Mouse (Mus musculus) kidney, postnatal 14 days (tissue): Measurements from ENCODE around the gene Gna14.
A peak's percentile ranks its signal among the peaks of the same experiment; 100 is the strongest.

Experiments used
- DNase-seq: peaks from one replicate; pipeline ENCODE4 v3.0.0; 2022; ENCODE audit warnings: mixed read lengths

The Gna14 gene

DNA sequence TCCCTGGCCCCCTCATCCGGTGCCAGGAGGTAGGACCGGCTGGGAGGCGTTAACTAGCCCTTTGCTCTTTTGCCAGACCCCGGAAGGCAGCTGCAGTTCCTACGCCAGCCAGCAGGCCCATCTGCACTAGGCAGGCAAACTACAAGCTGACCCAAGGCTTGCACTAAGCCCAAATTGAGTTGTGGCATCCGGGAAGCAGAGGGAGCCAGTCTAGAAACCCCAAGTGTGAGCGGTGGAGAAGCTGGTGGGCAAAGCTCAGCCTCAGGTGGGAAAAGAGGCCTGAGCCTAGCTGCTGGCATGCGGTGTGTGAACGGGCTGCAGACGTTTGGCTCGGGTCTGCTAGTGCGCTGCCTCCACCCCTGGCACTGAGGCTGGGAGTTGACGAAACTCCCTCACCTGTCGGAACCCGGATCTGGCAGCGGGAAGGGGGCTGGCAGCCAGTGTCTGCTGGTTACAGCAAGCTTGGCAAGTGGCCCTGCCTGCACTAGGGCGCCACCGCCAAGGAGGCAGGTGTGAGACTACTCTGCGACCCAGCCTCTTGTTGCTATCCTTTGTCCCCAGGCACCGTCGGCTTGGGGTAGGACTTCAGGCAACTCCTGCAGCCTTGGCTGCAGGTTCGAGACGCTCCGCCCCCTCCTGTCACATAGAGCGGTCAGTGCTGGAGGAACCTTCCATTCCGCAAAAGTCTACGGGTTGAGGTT, at the start of gene Gna14:
Gene Gna14 (plus strand): TSS at position 232 of the 701 bp plus-strand sequence.
- peak; percentile 82 for DNase-seq

DNA sequence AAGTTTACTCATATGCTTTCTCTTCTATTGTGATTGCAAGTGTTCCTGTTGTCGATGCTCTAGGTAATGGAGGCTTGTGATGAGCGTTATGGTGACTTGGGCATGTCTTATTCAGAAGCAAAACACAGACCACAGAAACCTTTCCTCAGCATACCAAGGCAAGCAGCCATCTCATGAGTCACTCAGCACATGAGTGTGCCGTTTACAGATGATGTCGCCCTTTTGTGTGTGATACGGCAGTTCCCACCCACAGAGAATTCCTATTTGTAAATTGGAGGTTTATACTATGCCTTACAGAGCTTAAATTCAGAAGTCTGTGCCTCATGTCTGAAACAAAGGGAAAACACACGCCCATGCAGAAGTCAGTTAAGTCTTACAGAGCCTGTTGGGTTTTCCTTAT, 49.0 kb upstream of the Gna14 start:
- DNase-seq, result no peak

DNA sequence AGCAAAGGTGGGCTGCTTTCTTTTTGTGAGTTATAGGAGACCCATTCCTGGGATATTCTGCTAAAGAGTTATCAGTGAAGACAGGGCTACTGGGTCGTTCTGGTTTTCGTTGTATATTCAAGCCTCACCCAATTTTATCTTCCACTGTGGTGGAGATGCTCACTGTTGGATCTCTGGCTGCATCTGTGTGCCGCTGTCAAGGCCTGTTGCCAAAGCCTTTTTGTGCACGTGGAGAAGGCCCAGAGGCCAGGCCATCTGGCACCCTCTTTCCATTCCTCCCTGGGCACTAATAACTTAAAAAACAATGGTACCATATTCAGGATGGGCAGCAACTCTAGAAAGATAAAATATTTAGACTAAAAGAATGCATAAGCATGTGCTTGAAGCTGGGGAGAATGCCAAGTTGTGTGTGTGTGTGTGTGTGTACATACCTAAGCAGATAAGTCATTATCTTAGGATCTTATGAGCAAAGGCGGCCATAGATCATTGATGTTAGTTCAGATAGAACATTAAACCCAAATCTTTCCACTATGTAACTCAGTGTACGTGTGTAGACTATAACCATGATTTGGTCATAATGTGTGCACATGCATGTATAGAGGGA, 45.3 kb upstream of the Gna14 start:
- no peak for DNase-seq

DNA sequence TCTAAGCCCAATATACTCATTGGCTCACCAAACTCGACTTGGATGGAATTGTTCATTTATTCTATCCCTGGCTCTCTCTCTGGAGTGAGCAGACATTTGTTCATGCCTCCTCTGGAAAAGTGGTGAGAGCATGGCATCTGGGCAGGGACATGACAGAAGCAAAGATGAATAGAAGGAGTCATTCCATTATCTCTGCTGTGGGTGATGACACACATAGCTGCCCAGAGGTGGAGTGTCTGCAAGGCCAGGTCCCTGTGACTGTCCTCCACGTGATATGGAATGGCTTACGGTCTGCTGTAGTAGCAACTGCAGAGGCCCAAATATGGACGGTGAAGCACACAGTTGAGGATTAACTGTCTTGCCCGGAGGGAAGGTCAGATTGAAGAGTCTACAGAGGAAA, 41.2 kb upstream of the Gna14 start:
- no peak for DNase-seq

DNA sequence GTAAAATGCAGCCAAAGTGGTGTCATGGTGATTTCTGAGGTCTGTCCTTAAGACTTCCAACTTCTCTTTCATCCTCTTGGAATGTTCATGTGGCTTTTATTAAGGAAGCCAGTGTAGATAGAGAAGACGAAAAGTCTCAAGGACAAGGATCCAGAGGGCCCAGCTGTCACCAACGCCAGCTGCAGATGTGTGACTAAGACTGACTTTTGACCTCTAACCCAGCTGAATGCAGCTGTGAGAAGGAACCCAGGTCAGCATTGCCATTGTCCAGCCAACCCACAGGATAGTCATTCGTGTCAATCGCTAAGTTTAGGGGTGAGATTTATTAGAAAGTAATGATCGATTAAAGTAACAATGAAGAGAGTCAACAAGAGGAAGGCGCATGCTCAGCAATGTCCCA, 32.5 kb upstream of the Gna14 start:
- peak; percentile 28 for DNase-seq

DNA sequence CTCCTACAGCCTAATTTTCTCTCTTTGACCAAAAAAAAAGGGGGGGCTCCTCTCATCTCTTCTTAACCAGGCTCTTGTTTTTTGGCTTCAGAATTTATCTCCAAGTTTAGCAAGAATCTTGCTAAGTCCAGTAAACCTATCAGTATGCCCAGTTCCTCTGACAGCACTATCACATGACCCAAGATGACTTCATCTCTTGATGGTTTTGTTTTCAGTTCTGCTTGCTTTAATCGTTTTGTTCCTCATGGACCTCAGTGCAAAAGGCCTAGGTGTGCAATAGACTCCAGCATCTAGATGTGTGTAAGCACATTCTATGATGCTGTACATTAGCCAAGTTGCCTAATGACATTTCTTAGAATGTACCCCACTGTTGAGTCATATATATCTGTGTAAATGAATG, 27.8 kb upstream of the Gna14 start:
- DNase-seq, result no peak

DNA sequence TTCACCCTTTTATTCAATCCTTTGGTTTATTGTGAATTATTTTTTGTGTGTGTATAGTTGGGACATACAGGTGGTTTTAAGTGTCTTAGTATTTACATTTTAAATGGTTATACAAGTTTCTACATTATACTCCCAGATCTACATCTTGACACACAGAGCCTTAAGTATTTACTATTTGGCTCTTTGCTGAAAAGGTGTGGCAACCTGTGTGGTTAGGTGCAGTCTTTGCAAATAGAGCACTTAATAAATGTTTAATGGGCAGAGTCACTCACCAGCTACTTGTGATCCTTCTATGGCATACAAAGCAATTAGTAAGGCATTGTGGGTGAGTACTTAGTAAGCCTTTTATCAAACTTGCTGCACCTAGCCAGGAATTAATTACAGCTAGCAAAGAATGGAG, 24.3 kb upstream of the Gna14 start:
- no peak for DNase-seq

DNA sequence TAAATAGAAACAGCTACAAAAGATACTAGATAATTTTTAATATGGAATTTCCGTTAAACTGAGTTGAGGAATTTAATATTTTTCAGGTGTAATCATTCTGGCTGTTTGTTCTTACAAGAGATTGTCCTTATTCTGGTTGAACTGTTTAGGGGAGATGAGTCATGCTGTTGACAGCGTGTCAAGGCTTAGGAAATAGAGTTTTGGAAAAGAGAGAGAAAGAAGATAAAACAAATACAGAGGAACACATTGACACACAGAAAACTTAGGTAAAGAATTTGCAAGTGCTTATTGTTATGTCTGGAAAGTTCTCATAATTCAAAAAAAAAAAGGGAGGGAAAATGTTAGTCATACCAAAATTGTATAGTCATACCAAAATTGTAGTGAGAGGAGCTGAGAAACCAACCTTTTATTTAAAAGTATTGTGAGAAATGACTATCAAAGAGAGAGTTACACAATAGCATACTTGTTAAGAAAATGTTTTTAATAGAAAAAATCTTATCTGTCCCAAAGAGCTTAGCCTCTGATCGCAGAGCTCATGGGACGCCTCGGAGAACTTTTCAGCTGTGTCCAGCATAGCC, 17.4 kb upstream of the Gna14 start:
- DNase-seq, result no peak

DNA sequence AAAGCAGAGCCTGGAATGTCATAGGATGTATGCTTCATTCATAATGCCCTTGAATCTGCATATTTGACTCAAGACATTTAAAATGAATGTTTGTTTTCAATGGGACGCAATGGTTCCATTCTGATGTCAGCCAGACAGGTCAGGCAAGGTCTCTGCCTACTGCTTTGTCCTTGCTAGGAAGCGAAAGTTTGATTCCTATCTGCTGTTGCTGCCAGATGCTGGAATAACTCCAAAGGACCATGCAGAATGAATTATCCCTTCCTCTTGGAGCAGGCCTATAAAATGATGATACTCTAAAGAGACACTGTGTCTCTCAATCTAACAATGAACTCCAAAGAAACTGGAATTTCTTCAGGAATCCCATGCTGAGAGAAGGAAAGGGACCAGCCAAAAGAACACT, 10.0 kb upstream of the Gna14 start:
- peak; percentile 47 for DNase-seq

DNA sequence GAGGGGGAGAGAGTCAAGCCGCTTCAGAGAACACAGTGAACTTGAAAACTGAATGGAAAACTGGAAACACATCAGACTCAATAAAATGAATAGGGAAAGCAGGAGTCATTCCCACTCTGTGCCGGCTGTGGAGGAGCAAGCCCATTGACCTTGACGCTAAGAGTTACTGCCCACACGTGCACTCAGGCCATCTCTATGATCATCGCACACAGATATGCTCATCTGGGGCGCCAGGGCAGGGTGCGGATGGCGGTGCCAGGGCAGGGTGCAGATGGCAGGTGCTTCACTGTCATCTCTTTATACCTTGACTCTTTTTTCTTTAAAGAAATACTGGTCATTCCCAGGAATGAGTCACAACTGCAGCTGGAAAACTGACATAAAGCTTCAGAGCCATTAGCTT, 4.2 kb upstream of the Gna14 start:
- no peak for DNase-seq

DNA sequence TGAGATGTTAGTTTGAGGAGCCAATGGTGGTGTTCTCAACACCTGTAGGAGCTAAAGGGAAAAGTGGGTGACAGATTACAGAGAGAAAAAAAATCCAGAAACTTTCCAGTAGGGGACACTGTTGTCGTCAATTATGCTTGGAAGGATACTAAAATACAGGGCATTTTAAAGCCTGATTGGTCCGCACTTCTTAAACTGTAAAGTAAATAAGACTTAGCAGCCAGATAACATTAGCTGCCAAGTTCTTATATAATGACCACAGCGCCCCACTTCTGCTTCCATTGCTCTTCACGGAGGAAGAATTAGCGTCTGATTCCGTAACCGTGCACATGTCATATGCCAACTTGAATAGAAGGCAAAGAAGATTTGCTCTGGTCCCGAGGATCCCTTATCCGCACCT, 683 bp upstream of the Gna14 start:
- peak; percentile 36 for DNase-seq

DNA sequence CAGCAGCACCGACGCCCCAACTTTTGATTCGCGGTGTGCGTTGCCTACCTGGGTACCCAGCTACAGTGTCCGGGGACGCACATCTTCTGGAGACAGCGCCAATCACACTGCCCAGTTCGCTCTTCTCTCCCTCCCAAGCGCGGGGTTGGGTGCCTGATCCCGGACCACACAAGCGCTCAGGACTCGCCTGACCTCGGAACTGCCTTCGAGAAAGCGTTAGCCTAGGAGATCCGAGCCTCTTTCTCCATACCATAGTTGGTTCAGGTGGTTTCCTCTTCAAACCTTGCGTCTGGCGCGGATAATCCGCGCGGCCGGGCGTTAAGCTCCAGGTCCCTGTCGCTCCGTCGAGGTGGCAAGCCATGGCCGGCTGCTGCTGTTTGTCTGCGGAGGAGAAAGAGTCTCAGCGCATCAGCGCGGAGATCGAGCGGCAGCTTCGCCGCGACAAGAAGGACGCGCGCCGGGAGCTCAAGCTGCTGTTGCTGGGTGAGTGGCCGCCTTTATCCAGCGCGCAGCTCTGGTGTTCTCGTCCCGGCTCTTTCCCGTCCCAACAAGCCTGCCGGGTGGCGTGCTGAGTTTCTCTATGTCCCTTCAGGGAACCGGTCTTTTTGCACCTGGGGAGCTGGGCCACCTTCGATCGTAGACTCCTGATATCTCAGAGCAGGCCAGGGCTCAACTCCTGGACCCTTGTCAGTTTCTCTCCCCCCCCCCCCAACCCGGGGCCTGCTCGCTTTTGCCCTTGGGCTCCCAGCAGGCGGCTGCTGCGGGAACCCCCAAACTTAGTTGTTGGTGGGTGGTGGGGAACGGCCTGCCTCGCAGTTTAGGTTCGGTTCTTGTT, 990 bp downstream of the Gna14 start:
- peak; percentile 30 for DNase-seq

DNA sequence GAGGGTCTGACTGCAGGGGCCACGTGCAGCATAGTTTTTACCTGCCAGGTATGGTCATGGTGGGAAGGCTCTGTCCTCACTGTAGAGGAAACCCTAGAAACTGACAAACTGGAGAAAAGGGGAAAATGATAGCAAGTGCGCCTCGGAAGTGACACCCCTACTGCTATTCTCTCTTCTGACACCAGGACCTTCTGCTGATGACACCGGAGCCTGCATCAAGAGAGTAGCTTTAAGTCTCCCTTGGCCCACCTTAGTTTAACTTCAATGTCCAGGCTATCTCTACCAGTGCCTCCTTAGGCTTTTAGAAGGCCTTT, 1.6 kb downstream of the Gna14 start:
- no peak for DNase-seq

DNA sequence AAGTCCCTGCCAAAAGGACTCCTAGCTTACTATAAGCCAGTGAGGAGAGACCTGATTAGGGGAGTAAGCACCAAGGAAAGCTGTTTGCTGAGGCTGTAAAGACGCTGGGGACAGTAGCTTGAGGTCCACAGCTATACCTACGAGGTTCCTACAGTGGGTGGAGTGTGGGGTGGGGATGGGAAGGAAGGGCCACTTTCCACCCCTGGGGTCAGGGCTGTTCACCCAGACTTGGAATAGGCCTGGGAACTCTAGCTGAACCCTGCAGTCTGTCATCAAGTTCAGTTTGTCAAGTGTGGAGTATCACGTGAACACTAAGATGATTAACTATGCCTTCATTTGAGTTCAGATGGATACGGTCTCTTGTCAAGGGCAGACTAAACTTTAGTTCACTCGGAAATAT, 2.3 kb downstream of the Gna14 start:
- peak; percentile 33 for DNase-seq

DNA sequence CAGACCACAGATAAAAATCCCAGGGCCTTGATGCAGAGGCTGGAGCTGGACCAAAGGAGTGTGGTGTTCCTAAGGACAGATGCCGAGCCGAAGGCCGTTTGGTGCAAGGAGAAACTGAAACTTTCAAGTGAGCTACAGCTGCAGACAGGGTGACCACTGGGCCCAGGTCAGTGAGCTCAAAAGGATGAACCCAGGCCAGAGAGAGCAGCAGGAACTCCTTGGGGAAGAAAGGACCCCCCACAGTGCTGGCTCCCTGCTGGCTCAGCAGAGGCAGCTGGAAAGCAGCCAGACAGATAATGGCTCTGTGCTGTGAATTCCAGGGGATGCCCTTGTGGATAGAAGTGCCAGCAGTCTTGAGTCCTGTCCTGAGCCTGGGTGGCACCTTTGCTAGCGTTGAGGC, 3.7 kb downstream of the Gna14 start:
- peak; percentile 77 for DNase-seq

DNA sequence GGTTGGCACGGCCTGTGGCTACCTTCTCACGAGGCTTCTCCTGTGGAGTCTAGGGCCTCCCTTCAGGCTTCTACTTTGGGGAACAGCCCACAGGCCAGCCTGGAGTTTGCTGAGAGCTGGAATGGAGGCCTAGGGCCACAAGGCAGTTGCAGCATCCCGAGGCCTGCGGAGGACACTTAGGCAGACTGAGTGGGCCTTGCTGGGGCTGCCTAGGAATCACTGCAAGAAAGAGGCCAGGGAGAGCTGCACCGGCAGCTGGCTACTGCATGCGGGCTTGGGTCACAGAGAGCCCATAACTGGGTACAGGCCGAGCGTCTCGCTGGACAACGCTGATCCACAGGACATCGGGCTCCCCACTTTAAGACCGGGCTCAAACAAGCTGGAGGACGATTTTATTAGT, 4.3 kb downstream of the Gna14 start:
- DNase-seq, result peak; percentile 17

DNA sequence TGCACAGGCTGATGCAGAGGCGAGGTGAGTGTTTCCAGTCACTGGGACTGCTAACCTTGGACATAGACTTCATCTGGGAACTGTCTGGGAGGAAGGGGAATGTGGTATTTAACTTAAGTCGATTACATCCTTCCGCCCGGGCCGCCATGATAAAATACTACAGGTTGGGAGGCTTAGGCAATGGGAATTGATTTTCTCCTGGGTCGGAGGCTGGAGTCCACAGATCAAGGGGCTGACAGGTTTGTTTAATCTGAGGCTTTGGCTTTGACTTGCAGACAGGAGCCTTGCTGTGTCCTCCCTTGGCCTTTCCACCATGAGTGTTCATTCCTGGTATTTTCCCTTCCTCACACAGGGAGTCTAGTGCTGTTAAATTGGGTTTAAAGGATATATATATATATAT, 5.8 kb downstream of the Gna14 start:
- no peak for DNase-seq

DNA sequence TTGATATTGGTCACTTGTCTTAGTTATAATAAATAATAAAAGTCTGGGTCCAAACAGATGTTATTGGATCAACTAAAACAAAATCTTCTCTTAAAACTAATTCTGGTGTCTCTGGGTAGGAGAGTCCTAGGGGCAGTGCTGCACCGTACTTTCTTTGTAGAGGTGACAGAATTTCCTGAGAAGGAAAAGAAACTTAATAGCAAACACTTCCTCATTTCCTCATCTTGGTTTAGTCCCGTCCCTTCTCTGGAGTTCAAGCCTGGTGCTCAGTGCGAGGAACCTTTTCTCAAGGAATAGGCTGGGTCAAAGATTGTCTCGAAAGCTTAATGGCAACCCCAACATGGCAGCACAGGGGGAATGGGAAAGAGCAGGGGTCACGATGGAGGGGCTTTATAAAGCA, 7.8 kb downstream of the Gna14 start:
- no peak for DNase-seq

DNA sequence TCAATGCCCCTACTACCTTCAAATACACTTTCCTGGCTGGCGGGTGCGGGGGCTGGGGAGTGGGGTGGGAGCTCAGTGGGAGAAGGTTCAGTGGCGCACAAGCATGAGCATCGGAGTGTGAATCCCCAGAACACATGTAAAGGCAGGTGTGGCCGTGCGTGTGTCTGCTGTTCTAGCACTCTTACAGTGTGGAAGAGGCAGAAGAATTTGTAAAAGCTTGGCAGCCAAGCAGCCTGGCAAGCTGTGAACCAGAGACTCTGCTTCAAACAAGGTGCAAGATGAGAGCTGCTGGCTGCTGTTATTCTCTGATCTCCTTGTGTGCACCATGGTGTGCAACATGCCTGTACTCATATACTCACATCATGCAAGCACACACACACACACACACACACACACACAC, 11.1 kb downstream of the Gna14 start:
- no peak for DNase-seq

DNA sequence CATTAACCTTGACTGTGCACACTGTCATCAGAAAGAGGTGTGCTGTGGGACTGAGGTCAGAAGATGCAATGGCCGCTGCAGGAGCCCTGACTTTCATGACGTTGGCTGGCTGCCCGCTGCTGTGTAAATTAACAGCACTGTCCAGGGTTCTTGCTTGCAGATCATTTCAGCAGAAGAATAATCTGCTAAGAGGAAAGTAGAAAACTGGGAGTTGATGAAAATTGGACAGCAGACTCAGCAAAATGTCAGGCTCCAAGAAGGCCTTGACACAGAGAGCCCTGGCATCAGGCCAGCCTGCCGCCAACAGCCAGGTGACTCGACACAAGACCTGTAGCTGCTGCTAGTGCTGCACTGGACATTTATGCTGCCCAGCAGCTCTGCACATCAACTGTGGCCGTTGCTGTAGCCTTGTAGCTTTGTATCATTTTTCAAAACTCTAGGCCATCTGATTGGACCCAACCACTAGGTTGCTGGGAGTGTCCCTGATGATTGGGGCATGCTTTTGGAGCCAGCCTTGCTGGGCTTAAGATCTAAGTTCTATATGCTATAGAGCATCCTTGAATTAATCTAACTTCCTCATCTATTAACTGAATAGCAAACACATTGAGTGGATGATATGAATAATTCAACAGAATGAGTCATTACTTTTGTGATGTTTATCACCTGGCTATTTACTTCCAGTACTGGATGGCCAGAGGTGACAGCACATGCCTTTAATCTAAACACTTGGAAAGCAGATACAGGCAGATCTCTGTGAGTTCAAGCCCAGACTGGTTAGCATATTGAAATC, 12.5 kb downstream of the Gna14 start:
- DNase-seq, result peak; percentile 59

DNA sequence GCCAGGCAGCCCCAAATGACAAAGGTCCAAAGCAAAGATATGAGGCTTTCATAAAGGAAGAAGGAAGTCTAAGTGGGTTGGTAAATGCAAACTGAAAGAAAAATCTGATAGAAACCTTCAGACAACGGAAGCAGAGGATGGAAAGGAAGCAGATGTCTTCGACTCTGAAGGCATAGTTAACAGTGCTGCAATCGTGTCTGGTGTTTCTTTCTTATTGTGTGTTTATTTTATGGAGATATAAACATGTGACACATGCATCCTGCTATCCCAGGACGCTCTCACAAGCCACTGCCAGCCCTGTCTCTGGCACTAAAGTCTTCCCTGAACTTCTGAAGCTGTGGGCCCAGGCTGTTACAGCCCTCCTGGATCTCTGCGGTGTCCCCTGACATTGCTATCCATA, 13.2 kb downstream of the Gna14 start:
- no peak for DNase-seq

DNA sequence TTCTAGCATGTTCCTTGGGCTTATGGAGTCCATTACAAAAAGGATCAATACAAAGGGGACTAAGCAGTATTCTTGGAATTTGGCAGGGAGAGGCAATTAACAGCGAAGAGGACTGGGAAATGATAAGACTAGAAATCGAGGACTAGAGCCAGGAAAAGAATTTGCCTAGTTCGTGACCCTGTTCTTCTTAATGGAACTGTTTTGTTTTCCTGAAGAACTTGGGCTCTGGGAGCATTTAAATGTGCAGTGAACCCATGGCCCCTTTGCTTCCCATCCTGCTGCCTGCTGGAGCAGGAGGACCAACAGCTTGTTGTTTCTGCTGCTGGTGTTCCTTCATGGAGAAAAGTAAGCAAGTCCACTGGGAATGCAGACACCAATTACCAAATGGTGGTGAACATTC, 15.3 kb downstream of the Gna14 start:
- peak; percentile 47 for DNase-seq

DNA sequence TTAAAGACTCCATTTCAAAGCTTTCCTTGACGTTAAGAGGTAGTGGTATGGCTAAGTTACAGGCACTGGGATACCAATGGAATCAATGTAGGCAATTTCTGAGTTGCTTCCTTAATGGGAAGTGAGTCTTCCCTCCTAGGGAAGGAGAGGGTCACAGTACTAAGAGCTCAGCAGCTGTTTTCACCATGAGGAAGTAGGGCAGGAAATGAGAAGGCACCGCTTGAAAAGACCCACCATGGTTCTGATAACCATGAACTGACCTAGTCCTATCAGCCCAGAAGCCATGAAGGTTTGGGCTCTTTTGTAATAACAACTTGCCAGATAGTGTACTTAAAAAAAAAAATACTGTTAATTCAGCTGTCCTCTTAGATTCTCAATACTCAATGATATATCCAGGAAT, 20.6 kb downstream of the Gna14 start:
- no peak for DNase-seq
